Mouse (Mus musculus): ENCODE results near the gene Rpl36-ps4. TPM values are rescaled to one million over a fixed set of nuclear protein-coding genes. Genes with fewer than 3 reads are reported as not detected.
"Not testable (repeated sequence)": the region's sequence is repeated elsewhere in the genome, so short reads cannot be mapped to it uniquely, and the experiment has no call there.

Rpl36-ps4 gene
- polyA plus RNA-seq, 1 experiment from 2014 or later: not detected

DNA sequence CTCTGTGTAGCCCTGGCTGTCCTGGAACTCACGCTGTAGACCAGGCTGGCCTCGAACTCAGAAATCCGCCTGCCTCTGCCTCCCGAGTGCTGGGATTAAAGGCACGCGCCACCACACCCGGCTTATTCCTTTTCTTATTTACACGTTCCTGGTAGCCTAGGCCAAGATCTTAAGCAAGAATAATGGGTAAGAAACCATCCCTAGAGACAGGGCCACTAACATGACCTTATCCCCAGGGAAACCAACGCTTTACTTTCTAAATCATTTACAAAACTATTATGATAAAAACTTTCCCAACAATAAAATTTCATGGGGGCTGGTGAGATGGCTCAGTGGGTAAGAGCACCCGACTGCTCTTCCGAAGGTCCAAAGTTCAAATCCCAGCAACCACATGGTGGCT lies 38.6 kb downstream of the Rpl36-ps4 start:
- ATAC-seq: not testable (repeated sequence)

DNA sequence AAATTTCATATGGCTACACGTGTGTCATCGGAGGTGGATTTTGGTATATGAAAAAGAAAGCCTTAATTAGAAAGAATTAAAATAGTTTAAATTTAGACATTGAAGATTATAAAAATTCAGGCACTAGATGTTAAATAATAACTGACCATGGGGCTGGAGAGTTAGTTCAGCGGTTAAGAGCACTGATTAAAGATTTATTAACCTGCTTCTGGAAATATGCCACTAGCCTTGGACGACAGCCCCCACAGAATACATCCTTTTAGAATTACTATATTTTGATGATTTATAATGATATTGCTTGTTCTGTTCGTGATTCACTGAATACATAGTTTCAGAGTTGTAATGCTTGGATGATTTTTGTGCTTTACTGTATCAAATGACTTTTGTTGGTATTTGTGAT lies 39.2 kb downstream of the Rpl36-ps4 start:
- not testable (repeated sequence) for H3K4me2 ChIP-seq (ENCODE audit: low read length); H3K36me3 ChIP-seq (ENCODE audit: control insufficient read depth, insufficient read depth, low read length); H3K27me3 ChIP-seq (ENCODE audit: control insufficient read depth, insufficient read depth, low read depth, low read length); ATAC-seq; H3K9ac ChIP-seq (ENCODE audit: low read depth, low read length); H3K4me1 ChIP-seq (ENCODE audit: control insufficient read depth, insufficient read depth, low read length); H3K9me3 ChIP-seq (replicated peaks; ENCODE audit: control insufficient read depth, low read length, poor library complexity, severe bottlenecking); H3K27ac ChIP-seq (ENCODE audit: low read length); H3K4me3 ChIP-seq (ENCODE audit: low read depth, low read length)
- WGBS: 90% methylated on average over 5 of the region's 5 CpGs

More for the DNA sequence above, 38.6 kb downstream of the Rpl36-ps4 start:
- H3K4me1 ChIP-seq (ENCODE audit: control insufficient read depth, insufficient read depth, low read length); H3K4me3 ChIP-seq (ENCODE audit: low read depth, low read length); H3K27me3 ChIP-seq (ENCODE audit: control insufficient read depth, insufficient read depth, low read depth, low read length); H3K9ac ChIP-seq (ENCODE audit: low read depth, low read length); H3K27ac ChIP-seq (ENCODE audit: low read length); H3K9me3 ChIP-seq (replicated peaks; ENCODE audit: control insufficient read depth, low read length, poor library complexity, severe bottlenecking); H3K4me2 ChIP-seq (ENCODE audit: low read length); H3K36me3 ChIP-seq (ENCODE audit: control insufficient read depth, insufficient read depth, low read length): not testable (repeated sequence)
- WGBS: 96% methylated on average over 11 of the region's 11 CpGs

DNA sequence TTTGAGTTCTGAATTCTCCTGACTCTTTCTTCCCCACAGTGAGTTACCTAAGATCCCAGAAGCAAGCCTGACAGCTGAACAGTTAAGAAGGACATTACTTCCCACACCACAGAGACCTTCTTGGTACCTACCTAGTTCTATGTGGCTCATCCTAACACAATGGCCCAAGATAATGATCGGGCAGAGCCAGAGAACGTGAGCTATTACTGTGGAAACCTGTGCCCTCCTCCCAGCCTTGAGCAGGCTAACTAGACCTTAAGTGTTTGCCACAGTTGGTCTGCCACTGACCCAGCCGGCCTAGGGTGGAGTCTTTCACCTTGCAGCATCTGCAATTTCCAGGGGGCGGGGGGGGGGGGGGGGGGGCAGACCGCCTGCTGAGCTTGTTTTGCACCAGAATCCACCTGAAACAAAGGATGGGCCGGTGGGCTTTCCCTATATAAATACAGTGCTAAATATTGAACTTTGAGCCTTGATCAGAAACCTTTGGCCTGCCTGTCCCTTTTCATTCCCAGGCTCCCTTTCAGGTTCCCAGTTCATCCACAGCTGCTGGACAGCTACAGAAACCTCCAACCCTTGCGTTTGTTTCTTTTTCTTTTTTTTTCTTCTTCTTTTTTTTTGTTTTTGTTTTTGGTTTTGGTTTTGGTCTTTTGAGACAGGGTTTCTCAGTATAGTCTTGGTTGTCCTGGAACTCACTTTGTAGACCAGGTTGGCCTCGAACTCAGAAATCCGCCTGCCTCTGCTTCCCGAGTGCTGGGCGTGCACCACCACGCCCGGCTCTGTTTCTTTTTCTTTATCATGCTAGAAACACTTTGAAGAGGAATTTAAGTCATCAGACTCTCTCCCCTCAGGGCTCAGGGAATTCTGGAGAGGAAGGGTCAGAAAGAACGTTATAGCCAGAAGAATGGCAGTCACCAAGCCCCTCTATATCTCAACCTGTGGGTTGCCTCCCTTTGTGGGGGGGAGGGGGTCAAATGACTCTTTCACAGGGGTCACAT lies 42.6 kb downstream of the Rpl36-ps4 start:
- ATAC-seq: no peak
- WGBS: 89% methylated on average over 14 of the region's 14 CpGs

DNA sequence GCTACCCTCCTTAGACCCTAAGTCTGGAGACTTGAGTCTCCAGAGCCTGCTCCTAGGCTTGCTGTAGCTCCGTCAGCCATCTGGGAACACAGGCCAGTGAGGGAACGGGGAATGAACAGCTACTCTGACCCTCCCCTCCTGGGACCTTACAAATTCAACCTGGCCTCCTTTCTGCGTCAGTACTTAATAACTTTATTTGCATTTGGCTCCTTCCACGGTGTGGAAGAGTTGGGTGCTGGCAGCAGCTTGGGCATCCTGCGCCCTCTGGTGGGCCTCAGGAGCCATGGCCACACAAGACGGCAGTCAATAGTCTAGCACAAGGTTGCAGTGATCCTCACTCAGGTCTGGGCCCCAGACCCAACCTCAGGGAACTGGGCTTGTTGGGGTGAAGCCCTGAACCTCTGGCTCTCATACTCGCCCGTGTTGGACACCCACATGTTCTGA lies 47.7 kb downstream of the Rpl36-ps4 start:
- not testable (repeated sequence) for H3K4me1 ChIP-seq (ENCODE audit: control insufficient read depth, insufficient read depth, low read length); H3K9me3 ChIP-seq (replicated peaks; ENCODE audit: control insufficient read depth, low read length, poor library complexity, severe bottlenecking); H3K27ac ChIP-seq (ENCODE audit: low read length); H3K27me3 ChIP-seq (ENCODE audit: control insufficient read depth, insufficient read depth, low read depth, low read length); H3K4me2 ChIP-seq (ENCODE audit: low read length); H3K36me3 ChIP-seq (ENCODE audit: control insufficient read depth, insufficient read depth, low read length); H3K9ac ChIP-seq (ENCODE audit: low read depth, low read length); H3K4me3 ChIP-seq (ENCODE audit: low read depth, low read length)
- WGBS: 35% methylated on average over 6 of the region's 8 CpGs
- peak; percentile 83 for ATAC-seq

More for the DNA sequence above, 42.6 kb downstream of the Rpl36-ps4 start:
- no peaks in the 10 kb centered on the region for H3K27me3 ChIP-seq (ENCODE audit: control insufficient read depth, insufficient read depth, low read depth, low read length)
- H3K36me3 ChIP-seq (ENCODE audit: control insufficient read depth, insufficient read depth, low read length): no peaks in the 10 kb centered on the region
- H3K4me2 ChIP-seq (ENCODE audit: low read length): no peak overlapping the region
- no peak overlapping the region for H3K27ac ChIP-seq (ENCODE audit: low read length)
- H3K9me3 ChIP-seq (replicated peaks; ENCODE audit: control insufficient read depth, low read length, poor library complexity, severe bottlenecking): no peaks in the 10 kb centered on the region
- no peaks in the 10 kb centered on the region for H3K4me1 ChIP-seq (ENCODE audit: control insufficient read depth, insufficient read depth, low read length)
- H3K9ac ChIP-seq (ENCODE audit: low read depth, low read length): no peak overlapping the region
- no peak overlapping the region for H3K4me3 ChIP-seq (ENCODE audit: low read depth, low read length)

Other genes starting within 250 kb of the Rpl36-ps4 start
- gene Msh2, start 248.6 kb upstream of the Rpl36-ps4 start, polyA plus RNA-seq (2015; fragmentation: Nextera tagmentation; extraction: Ambion mirVana): 64.5 and 66.4 TPM in 2 replicates
- gene Kcnk12, start 123.0 kb upstream of the Rpl36-ps4 start, polyA plus RNA-seq (2015; fragmentation: Nextera tagmentation; extraction: Ambion mirVana): 0.63 and 0.65 TPM in 2 replicates
- 28.0 and 28.6 TPM in 2 replicates for gene Msh6, start 54.1 kb downstream of the Rpl36-ps4 start, polyA plus RNA-seq (2015; fragmentation: Nextera tagmentation; extraction: Ambion mirVana)
- 28.1 and 29.7 TPM in 2 replicates for gene Fbxo11, start 144.3 kb downstream of the Rpl36-ps4 start, polyA plus RNA-seq (2015; fragmentation: Nextera tagmentation; extraction: Ambion mirVana)